ENCODE assay signal across 11 mouse cellular contexts in genomic region chr9:75319365-75319764, GRCm38 (mm10). TPM values are rescaled to one million over a fixed set of nuclear protein-coding genes. Genes with fewer than 3 reads are reported as not detected.
DNase-seq lines count a peak whose midpoint lies in the region; ATAC-seq and TF ChIP-seq lines count a peak whose summit lies in the region.
"Had no signal": no experiment of that assay in that cellular context is flagged by ENCODE, and none has a peak within 500 bp of the region (broad histone marks: within the 10 kb centered on the region; RNA-seq: fewer than 3 reads in every experiment).

No protein-coding gene starts in this region.

- peak; percentile 5; the same call in 1 of the 2 replicates for TF ChIP-seq CTCF in gastrocnemius, adult 2 months (IDR thresholded peaks at IDR 0.05)
- TF ChIP-seq CTCF in cerebellum, adult 2 months (IDR thresholded peaks at IDR 0.05; ENCODE audit: borderline replicate concordance, insufficient read depth, low read depth, low read length): peak; percentile 8; the same call in 1 of the 2 replicates

- H3K27ac ChIP-seq in gastrocnemius, adult 2 months: peak overlapping the region; percentile 71
- H3K27ac ChIP-seq in cerebellum, adult 2 months (ENCODE audit: insufficient read depth, low read length): peak overlapping the region; percentile 63; the same call in 1 of the 2 replicates
- H3K27ac ChIP-seq: liver, embryonic 15.5 days had no signal

- no peak for DNase-seq in gastrocnemius, adult 2 months
- DNase-seq in gastrocnemius, postnatal 14 days: no peak
- peak; percentile 16 for DNase-seq in left cerebral cortex, postnatal 4 days
- no peak for DNase-seq in left cerebral cortex, adult 9 months (ENCODE audit: low spot score in 2 of 2)
- DNase-seq in cerebellum, adult 2 months: peak; percentile 52 to 69
- DNase-seq in mesoderm, embryonic 11.5 days (ENCODE audit: low read depth, low spot score): peak; percentile 12
- DNase-seq in frontal cortex, postnatal 25 days (ENCODE audit: low spot score in 2 of 2): no peak
- DNase-seq: thymus, postnatal 36 days had no signal

- no peak for ATAC-seq in erythroblast, adult 5-6 weeks (replicated peaks; ENCODE audit: low FRiP score, poor library complexity, severe bottlenecking)

- TF ChIP-seq POLR2A in cerebellum, adult 2 months (IDR thresholded peaks at IDR 0.05; ENCODE audit: borderline replicate concordance, insufficient read depth, low read length): 0 out of 2 replicates have a peak, but pooled peaks have one; percentile 17

- no peaks in the 10 kb centered on the region for H3K27me3 ChIP-seq in cerebellum, adult 2 months (ENCODE audit: control insufficient read depth, insufficient read depth, low read length)

- H3K4me1 ChIP-seq in cerebellum, adult 2 months (ENCODE audit: control insufficient read depth, insufficient read depth, low read length): peaks cover 46% of the 10 kb centered on the region

- H3K4me3 ChIP-seq in gastrocnemius, adult 2 months: no peak overlapping the region
- H3K4me3 ChIP-seq in cerebellum, adult 2 months (replicated peaks; ENCODE audit: insufficient read depth, low read depth, low read length): no peak overlapping the region
- H3K4me3 ChIP-seq: liver, embryonic 15.5 days had no signal

- WGBS in cerebellum, adult 2 months: 49% methylated on average over 3 of the region's 3 CpGs

- intact Hi-C loops in gastrocnemius, adult 2 months (cut with DNase I): no loop called here
- intact Hi-C loops in gastrocnemius, postnatal 14 days (cut with DNase I; ENCODE audit: low total_unique reads): no loop called here
- intact Hi-C loops in left cerebral cortex, postnatal 4 days (cut with DNase I): no loop called here

RNA-seq across cellular contexts. Expression of gene Gnb5, which starts 13.3 kb away (rescaled TPM):
- total RNA-seq in gastrocnemius, adult 2 months (2021): 10 to 100 TPM in 1 of 2 experiments, 1 to 10 TPM in 1; 7.6 to 15.4 TPM
- 10 to 100 TPM in 1 of 2 experiments, 1 to 10 TPM in 1; 7.4 to 11.3 TPM for total RNA-seq in gastrocnemius, postnatal 14 days (2021)
- total RNA-seq in left cerebral cortex, postnatal 4 days (2021): 10 to 100 TPM; 74.6 to 78.1 TPM
- 194 and 215 TPM in 2 replicates for polyA plus RNA-seq in cerebellum, adult 2 months (2012; rRNA removed)
- not detected in 2 replicates for total RNA-seq in erythroblast, adult 5-6 weeks (2015; ENCODE audit: low replicate concordance)
- total RNA-seq in erythroblast, adult 5-6 weeks (2017; ENCODE audit: low replicate concordance): 0.43 TPM in 1 of 2 replicates, not detected in the other

RNA-seq across cellular contexts. Expression of gene Bcl2l10, which starts 28.2 kb away (rescaled TPM):
- not detected for total RNA-seq in gastrocnemius, adult 2 months (2021)
- not detected for total RNA-seq in gastrocnemius, postnatal 14 days (2021)
- under 1 TPM in 1 of 2 experiments, not detected in 1; 0.32 TPM for total RNA-seq in left cerebral cortex, postnatal 4 days (2021)
- 0.17 and 0.25 TPM in 2 replicates for polyA plus RNA-seq in cerebellum, adult 2 months (2012; rRNA removed)
- not detected in 2 replicates for total RNA-seq in erythroblast, adult 5-6 weeks (2015; ENCODE audit: low replicate concordance)
- not detected in 2 replicates for total RNA-seq in erythroblast, adult 5-6 weeks (2017; ENCODE audit: low replicate concordance)
- total RNA-seq: heart, postnatal 10 days had no signal
- polyA plus RNA-seq: liver, embryonic 15.5 days had no signal

Comparison
In these comparisons a context has a peak if more than half of its experiments do, and no peak if none do; other contexts are left out.
1. DNase-seq: peak in left cerebral cortex, postnatal 4 days (single experiment), cerebellum, adult 2 months (2 of 2) and mesoderm, embryonic 11.5 days (single experiment); none in gastrocnemius, adult 2 months (single experiment), gastrocnemius, postnatal 14 days (single experiment), left cerebral cortex, adult 9 months (0 of 2) and frontal cortex, postnatal 25 days (0 of 2).
2. RNA of gene Gnb5, which starts 13.3 kb away (total RNA-seq): 74.6 to 78.1 TPM in left cerebral cortex, postnatal 4 days, 7.6 to 15.4 TPM in gastrocnemius, adult 2 months and 7.4 to 11.3 TPM in gastrocnemius, postnatal 14 days; 0.43 TPM in erythroblast, adult 5-6 weeks; every median in the first group is over 4 times any median in the second.